Mouse (Mus musculus): ENCODE measurements around the gene Mcm7. TPM values are rescaled to one million over a fixed set of nuclear protein-coding genes. Genes with fewer than 3 reads are reported as not detected.

Gene Mcm7
- total and polyA plus RNA-seq, 3 experiments, result 202 to 565 (median 255) TPM

DNA sequence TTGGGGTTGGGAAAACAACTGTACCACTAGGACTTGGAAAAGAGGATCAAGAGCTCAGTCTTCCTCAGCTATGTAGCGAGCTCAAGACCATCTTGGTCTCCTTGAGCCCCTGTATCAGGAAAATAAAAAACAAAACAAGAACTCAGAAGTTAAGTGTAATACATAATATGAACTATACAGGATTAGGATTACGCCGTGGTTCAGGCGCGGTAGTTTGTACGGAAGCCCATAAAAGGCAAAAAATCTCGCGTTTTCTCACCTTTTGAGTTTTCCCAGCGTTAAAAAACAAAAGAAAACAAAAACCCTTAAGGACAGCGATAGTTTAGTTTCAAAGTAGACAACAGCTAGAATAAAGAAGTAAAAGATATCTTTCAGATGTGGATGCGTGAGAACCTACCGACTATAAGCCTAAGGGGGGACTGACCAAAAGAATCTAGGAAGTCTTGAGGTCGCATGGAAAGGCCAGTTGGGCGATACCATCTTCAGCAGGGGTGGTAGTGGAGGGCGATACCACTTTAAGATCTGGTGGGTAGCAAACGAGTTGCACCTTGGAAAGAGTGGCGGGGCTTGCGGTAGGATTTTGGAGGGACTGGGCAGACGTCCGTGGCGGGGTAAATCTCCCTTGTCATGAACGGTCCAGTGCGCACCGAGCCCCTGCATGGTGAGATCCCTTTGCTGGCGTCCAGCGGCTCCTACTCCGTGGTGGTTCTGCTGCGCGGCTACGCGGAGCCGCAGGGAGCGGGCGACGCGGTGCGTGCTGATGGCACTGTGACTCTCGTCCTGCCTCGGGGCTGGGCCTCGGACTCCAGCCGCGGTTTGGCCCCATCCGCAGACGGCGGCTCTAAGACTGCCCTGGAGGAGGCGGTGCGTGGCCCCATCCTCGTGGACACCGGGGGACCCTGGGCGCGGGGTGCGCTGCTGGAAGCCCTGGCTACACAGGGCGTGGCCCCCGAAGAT, 21.8 kb upstream of the Mcm7 start, which contains the start of gene Mblac1 (continued):
- no peak for TF ChIP-seq TAL1 (IDR thresholded peaks at IDR 0.05; ENCODE audit: low read length)
- peak; percentile 14 to 41; a peak in 1 of 4 replicates for TF ChIP-seq EP300 (IDR thresholded peaks at IDR 0.05; ENCODE audit: low read depth in 1 of 2, low read length in 2 of 2)
- TF ChIP-seq TBP (IDR thresholded peaks at IDR 0.05; ENCODE audit: low read depth, low read length), result peak; percentile 97
- TF ChIP-seq UBTF (IDR thresholded peaks at IDR 0.05; ENCODE audit: borderline replicate concordance, insufficient read depth, low read depth, low read length), result no peak
- no peak for TF ChIP-seq SMC3 (IDR thresholded peaks at IDR 0.05; ENCODE audit: low read depth, low read length)

DNA sequence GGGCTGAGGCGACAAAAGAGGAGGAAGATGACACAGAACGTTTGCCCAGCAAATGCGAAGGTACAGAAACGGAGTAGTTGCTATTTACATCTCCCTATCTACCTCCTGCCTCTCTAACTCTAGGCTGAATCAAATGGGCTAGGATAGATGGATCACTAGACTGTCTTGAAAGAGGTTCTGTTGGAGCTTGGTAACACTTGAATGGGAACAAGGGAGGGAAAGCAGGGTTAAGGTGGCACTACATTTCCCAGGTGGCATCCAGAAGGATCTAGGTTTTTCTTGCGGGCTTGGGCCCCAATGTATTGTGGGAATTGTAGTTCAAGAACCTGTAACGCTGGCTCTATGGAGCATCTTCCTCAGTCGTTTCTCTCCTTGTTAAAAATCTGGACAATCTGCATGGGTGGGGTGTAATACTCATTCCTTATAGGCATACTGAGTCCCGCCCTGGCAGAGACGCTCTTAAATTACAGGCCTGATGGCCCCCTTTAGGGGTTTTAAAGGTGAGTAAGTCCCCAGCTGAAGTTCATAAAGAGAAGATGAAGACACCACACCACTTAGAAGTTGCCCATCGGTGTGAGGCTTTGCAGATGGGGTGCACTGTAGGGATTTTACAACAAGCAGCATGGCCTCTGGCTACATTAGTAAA, 15.6 kb upstream of the Mcm7 start:
- H3K79me2 ChIP-seq (ENCODE audit: control insufficient read depth, insufficient read depth, low read length, poor library complexity), result peaks cover 6% of the 10 kb centered on the region; the same call in 1 of the 2 replicates
- peaks cover 0 to 5% of the 10 kb centered on the region in 2 experiments; a peak in 1 of 4 replicates for H3K4me1 ChIP-seq (ENCODE audit: control insufficient read depth in 1 of 2, insufficient read depth in 2 of 2, low read length in 2 of 2)
- peaks cover 0 to 5% of the 10 kb centered on the region in 2 experiments; a peak in 2 of 4 replicates for H3K36me3 ChIP-seq (ENCODE audit: control insufficient read depth in 1 of 2, insufficient read depth in 2 of 2, low read length in 2 of 2)
- peak overlapping the region; percentile 41 to 58 for H3K4me3 ChIP-seq (ENCODE audit: control insufficient read depth in 1 of 2, insufficient read depth in 1 of 2, low read depth in 2 of 2, low read length in 2 of 2)
- no peaks in the 10 kb centered on the region for H3K27me3 ChIP-seq (ENCODE audit: control insufficient read depth in 1 of 2, insufficient read depth in 2 of 2, low read length in 2 of 2)
- peak overlapping the region; percentile 29 for H3K27ac ChIP-seq (ENCODE audit: control insufficient read depth, low read depth, low read length)
- no peaks in the 10 kb centered on the region for H3K9me3 ChIP-seq (replicated peaks; ENCODE audit: insufficient read depth, low read length)
- H3K9ac ChIP-seq (ENCODE audit: control insufficient read depth, low read depth, low read length, poor library complexity, severe bottlenecking), result peak overlapping the region; percentile 69
- TF ChIP-seq CHD2 (IDR thresholded peaks at IDR 0.05; ENCODE audit: low read length) (no peak), MXI1 (IDR thresholded peaks at IDR 0.05; ENCODE audit: low read depth, low read length) (no peak), SIN3A (IDR thresholded peaks at IDR 0.05; ENCODE audit: low read length) (peak; percentile 0; the same call in 1 of the 2 replicates), MAZ (IDR thresholded peaks at IDR 0.05; ENCODE audit: low read depth, low read length) (no peak), TAL1 (IDR thresholded peaks at IDR 0.05; ENCODE audit: low read length) (no peak), KAT2A (conservative IDR thresholded peaks at IDR 0.05; ENCODE audit: low read depth, low read length) (peak; percentile 80; the same call in 1 of the 2 replicates), UBTF (IDR thresholded peaks at IDR 0.05; ENCODE audit: borderline replicate concordance, insufficient read depth, low read depth, low read length) (no peak), POLR2A (IDR thresholded peaks at IDR 0.05; ENCODE audit: control insufficient read depth in 1 of 2, insufficient read depth in 1 of 2, low read depth in 1 of 2, low read length in 2 of 2, poor library complexity in 1 of 2) (no peak), ETS1 (IDR thresholded peaks at IDR 0.05; ENCODE audit: low read depth, low read length) (no peak), HCFC1 (IDR thresholded peaks at IDR 0.05; ENCODE audit: low read depth, low read length) (peak; percentile 93), USF1 (IDR thresholded peaks at IDR 0.05; ENCODE audit: low read depth, low read length) (no peak), EP300 (IDR thresholded peaks at IDR 0.05; ENCODE audit: low read depth in 1 of 2, low read length in 2 of 2) (no peak), ZNF384 (IDR thresholded peaks at IDR 0.05; ENCODE audit: low read depth, low read length) (no peak), MEF2A (IDR thresholded peaks at IDR 0.05; ENCODE audit: extremely low read depth, insufficient replicate concordance, low read depth, low read length, poor library complexity, severe bottlenecking) (no peak), GATA1 (IDR thresholded peaks at IDR 0.05; ENCODE audit: low read depth, low read length) (no peak)
- DNase-seq (ENCODE audit: low read depth, low spot score), result peak; percentile 92
